Mouse (Mus musculus) midbrain, embryonic 10.5 days (tissue): Measurements from ENCODE around the gene Caskin1. TPM values are rescaled to one million over a fixed set of nuclear protein-coding genes. Genes with fewer than 3 reads are reported as not detected.

Experiments used
- DNase-seq: peaks from one replicate; pipeline ENCODE4 v3.0.0-alpha.2; 2017; ENCODE audit warnings: low spot score
- H3K27ac ChIP-seq: fragments of 300-500 bp; sonication (generic); replicated peaks from 2 replicates; pipeline ENCODE4 v1.5.1; 2016; ENCODE audit warnings: mild to moderate bottlenecking
- H3K27me3 ChIP-seq: fragments of 300-500 bp; sonication (generic); 2 replicates; pipeline ENCODE4 v1.6.1; 2016; ENCODE audit warnings: low read depth, mild to moderate bottlenecking; ENCODE audit not compliant: poor library complexity, severe bottlenecking
- H3K36me3 ChIP-seq: fragments of 300-500 bp; sonication (generic); 2 replicates; pipeline ENCODE4 v1.6.1; 2016; ENCODE audit warnings: mild to moderate bottlenecking, moderate library complexity
- H3K4me1 ChIP-seq: fragments of 300-500 bp; sonication (generic); 2 replicates; pipeline ENCODE4 v1.6.1; 2016
- H3K4me3 ChIP-seq: fragments of 300-500 bp; sonication (generic); 2 replicates; pipeline ENCODE4 v1.5.1; 2016; ENCODE audit warnings: mild to moderate bottlenecking, moderate library complexity
- H3K9me3 ChIP-seq: fragments of 300-500 bp; sonication (generic); replicated peaks from 2 replicates; pipeline ENCODE4 v1.6.1; 2016; ENCODE audit warnings: mild to moderate bottlenecking
- WGBS: fragments of 180-500 bp; shearing (Covaris S2); methylation state at CpG from one replicate; pipeline ENCODE4 v1.1.7; 2016; 5-methylcytosine and 5-hydroxymethylcytosine counted together
- polyA plus RNA-seq: library from polyadenylated mRNA; unstranded; fragments of >200 nt; fragmentation: Nextera tagmentation; extraction: Ambion mirVana; gene quantifications from 2 replicates; pipeline ENCODE4 v1.2.1, GENCODE M21; 2016

Gene Caskin1
- polyA plus RNA-seq, 1 experiment from 2014 or later = 6.7 TPM

GRCm38 (mm10) chr17:24531064-24531463 is 42.7 kb downstream of the Caskin1 start:
- DNase-seq = no peak
- peaks cover 65% of the 10 kb centered on the region for H3K4me1 ChIP-seq
- H3K9me3 ChIP-seq = no peaks in the 10 kb centered on the region
- H3K27ac ChIP-seq = peak overlapping the region; percentile 18; the same call in 1 of the 2 replicates
- H3K4me3 ChIP-seq = peak overlapping the region; percentile 80
- peaks cover 24% of the 10 kb centered on the region for H3K36me3 ChIP-seq
- 0 out of 2 replicates have a peak, but pooled peaks cover 3% of the 10 kb centered on the region for H3K27me3 ChIP-seq
- 66% methylated on average over 3 of the region's 3 CpGs for WGBS

DNA sequence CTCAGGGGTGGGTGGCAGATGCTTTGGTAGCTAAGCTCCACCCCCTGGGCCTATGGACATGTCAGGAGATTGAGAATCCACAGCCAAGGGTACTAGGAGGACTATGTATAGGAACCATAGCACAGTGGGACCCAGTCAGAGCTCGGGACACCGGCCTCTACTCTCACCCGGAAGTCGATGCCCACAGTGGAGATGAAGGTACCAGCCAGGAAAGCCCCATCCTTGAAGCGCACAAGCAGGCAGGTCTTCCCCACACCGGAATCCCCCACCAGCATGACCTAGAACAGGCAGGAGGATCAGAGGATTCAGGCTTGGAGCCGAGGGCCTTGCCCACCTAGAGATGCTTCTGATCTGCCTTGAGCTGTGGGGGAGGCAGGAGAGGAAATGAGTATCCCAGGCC is 43.6 kb downstream of the Caskin1 start:
- H3K9me3 ChIP-seq = no peaks in the 10 kb centered on the region
- H3K27me3 ChIP-seq = 0 out of 2 replicates have a peak, but pooled peaks cover 3% of the 10 kb centered on the region
- peak overlapping the region; percentile 8; the same call in 1 of the 2 replicates for H3K4me3 ChIP-seq
- H3K4me1 ChIP-seq = peaks cover 55% of the 10 kb centered on the region
- H3K36me3 ChIP-seq = peaks cover 21% of the 10 kb centered on the region
- H3K27ac ChIP-seq = no peak overlapping the region
- no peak for DNase-seq
- WGBS = 74% methylated on average over 7 of the region's 7 CpGs

- 6% methylated on average over 53 of the region's 53 CpGs for WGBS
- peaks cover 21% of the 10 kb centered on the region for H3K36me3 ChIP-seq
- 0 out of 2 replicates have a peak, but pooled peaks cover 3% of the 10 kb centered on the region for H3K27me3 ChIP-seq
- H3K27ac ChIP-seq = peak overlapping the region; percentile 68
- H3K4me1 ChIP-seq = peaks cover 64% of the 10 kb centered on the region
- no peaks in the 10 kb centered on the region for H3K9me3 ChIP-seq
- peak; percentile 88 for DNase-seq
- H3K4me3 ChIP-seq = peak overlapping the region; percentile 53
Observed at GRCm38 (mm10) chr17:24533099-24533992, 44.9 kb downstream of the Caskin1 start.

- Histone ChIP-seq H3K4me3 (peak within 1 kb of the TSS; percentile 53), H3K4me1 (peaks cover 59% of the 10 kb centered on the region), H3K27me3 (0 out of 2 replicates have a peak, but pooled peaks cover 3% of the 10 kb centered on the region), H3K27ac (peak within 1 kb of the TSS; percentile 68), H3K9me3 (no peaks in the 10 kb centered on the region), H3K36me3 (peaks cover 18% of the 10 kb centered on the region)
- DNase-seq = no peak
- WGBS = 91% methylated on average over 8 of the region's 8 CpGs
Observed at GRCm38 (mm10) chr17:24534160-24534718, 45.8 kb downstream of the Caskin1 start, which contains the start of gene Rab26. TSS of gene Rab26 (minus strand) at chr17:24534210.

DNA sequence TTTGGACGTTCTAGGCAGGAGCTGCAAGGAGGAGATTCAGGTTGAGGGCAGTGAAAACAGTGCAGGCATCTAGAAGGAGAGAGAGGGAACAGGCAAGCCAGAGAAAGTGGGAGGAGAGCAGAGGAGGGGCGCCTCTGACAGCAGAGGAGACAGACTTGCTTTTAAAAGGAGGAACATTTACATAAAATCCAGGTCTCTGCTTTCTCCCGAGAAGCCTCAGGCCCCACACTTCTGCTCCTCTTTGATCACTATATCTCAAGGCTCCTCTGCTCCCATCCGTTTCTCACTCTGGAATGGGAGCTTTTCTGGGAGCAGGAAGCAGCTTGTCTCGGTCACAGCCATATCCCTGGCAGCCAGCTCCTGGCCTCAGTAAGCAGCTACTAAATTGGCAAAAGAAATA is 46.9 kb downstream of the Caskin1 start:
- peaks cover 7% of the 10 kb centered on the region for H3K36me3 ChIP-seq
- H3K4me3 ChIP-seq = no peak overlapping the region
- H3K27me3 ChIP-seq = 0 out of 2 replicates have a peak, but pooled peaks cover 3% of the 10 kb centered on the region
- DNase-seq = no peak
- 67% methylated on average over 5 of the region's 5 CpGs for WGBS
- no peak overlapping the region for H3K27ac ChIP-seq
- H3K4me1 ChIP-seq = peaks cover 49% of the 10 kb centered on the region
- H3K9me3 ChIP-seq = no peaks in the 10 kb centered on the region

DNA sequence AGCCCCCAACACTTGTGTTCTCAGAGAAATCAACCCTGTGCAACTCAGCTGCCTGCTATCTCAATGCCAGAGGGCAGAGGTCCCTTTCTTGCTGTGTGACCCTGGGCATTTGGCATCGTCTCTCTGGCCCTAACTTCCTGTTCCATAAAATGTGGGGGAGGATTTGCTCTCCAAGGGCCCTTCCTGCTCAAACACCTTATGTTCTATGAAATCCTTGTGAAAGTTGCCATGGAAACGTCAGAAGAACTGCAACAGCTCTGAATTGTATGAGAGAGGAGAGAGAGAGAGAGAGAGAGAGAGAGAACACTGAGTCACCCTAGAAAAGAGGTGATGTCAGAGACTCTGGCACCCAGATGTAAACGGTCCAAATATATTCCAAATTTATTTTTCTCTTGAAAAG is 49.1 kb downstream of the Caskin1 start:
- no peak for DNase-seq

GRCm38 (mm10) chr17:24538950-24539349 is 50.5 kb downstream of the Caskin1 start:
- H3K4me1 ChIP-seq = peaks cover 13% of the 10 kb centered on the region
- no peak overlapping the region for H3K27ac ChIP-seq
- H3K9me3 ChIP-seq = no peaks in the 10 kb centered on the region
- no peak overlapping the region for H3K4me3 ChIP-seq
- no peaks in the 10 kb centered on the region for H3K27me3 ChIP-seq
- peak; percentile 49 for DNase-seq
- no peaks in the 10 kb centered on the region for H3K36me3 ChIP-seq
- WGBS = 75% methylated on average over 8 of the region's 8 CpGs

More for the DNA sequence above, 49.1 kb downstream of the Caskin1 start:
- no peaks in the 10 kb centered on the region for H3K36me3 ChIP-seq
- 62% methylated on average over 3 of the region's 3 CpGs for WGBS
- H3K4me3 ChIP-seq = no peak overlapping the region
- peak overlapping the region; percentile 43; the same call in 1 of the 2 replicates for H3K27ac ChIP-seq
- H3K9me3 ChIP-seq = no peaks in the 10 kb centered on the region
- H3K4me1 ChIP-seq = peaks cover 26% of the 10 kb centered on the region
- no peaks in the 10 kb centered on the region for H3K27me3 ChIP-seq

DNA sequence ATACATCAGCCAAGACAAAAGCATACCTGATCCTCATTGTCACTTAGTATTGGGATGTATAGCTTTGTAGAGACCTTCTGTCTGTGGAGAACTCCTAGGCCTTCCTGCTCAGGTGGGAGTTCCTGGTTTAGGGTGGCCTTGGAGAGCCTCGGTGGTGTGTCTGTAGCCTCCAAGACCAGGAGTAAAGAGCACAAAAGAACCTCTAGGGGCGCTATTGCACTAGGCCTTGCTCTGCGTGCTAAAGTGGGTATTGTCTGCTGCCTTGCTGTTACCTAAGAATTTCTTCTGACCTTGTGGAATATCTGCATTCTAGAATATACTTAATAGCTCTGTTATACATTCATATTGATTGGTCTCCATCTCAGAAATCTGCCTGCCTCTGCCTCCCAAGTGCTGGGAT is 52.0 kb downstream of the Caskin1 start:
- WGBS = 9% methylated on average over 3 of the region's 3 CpGs
- Histone ChIP-seq H3K4me3 (no peak overlapping the region), H3K4me1 (peaks cover 19% of the 10 kb centered on the region), H3K27ac (no peak overlapping the region), H3K9me3 (no peaks in the 10 kb centered on the region), H3K36me3 (no peaks in the 10 kb centered on the region), H3K27me3 (peaks cover 9% of the 10 kb centered on the region)
- DNase-seq = peak; percentile 44

- Histone ChIP-seq H3K27ac (peak overlapping the region; percentile 59), H3K4me3 (peak overlapping the region; percentile 39), H3K4me1 (peaks cover 16% of the 10 kb centered on the region), H3K9me3 (no peaks in the 10 kb centered on the region), H3K36me3 (no peaks in the 10 kb centered on the region), H3K27me3 (peaks cover 36% of the 10 kb centered on the region)
- peak; percentile 29 for DNase-seq
- 22% methylated on average over 12 of the region's 12 CpGs for WGBS
Observed at GRCm38 (mm10) chr17:24544613-24545012, 56.2 kb downstream of the Caskin1 start.

DNA sequence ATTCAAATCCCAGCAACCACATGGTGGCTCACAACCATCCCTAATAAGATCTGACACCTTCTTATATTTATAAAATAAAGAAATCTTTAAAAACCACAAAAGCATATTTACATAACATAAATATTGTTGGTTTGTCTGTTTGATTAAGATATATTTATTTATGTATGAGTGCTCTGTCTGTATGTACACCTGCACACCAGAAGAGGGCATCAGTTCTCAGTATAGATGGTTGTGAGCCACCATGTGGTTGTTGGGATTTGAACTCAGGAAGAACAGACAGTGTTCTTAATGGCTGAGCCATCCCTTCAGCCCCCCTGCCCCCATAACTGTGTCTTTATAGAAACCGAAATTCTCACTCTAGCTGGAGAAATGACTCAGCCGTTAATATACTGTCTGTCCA is 56.8 kb downstream of the Caskin1 start:
- Histone ChIP-seq H3K27me3 (peaks cover 36% of the 10 kb centered on the region), H3K4me1 (peaks cover 22% of the 10 kb centered on the region), H3K27ac (no peak overlapping the region), H3K36me3 (0 out of 2 replicates have a peak, but pooled peaks cover 3% of the 10 kb centered on the region), H3K4me3 (no peak overlapping the region), H3K9me3 (no peaks in the 10 kb centered on the region)
- WGBS = 86% methylated on average over 2 of the region's 2 CpGs
- no peak for DNase-seq

GRCm38 (mm10) chr17:24546234-24546633 is 57.8 kb downstream of the Caskin1 start:
- H3K4me1 ChIP-seq = peaks cover 32% of the 10 kb centered on the region
- no peak for DNase-seq
- no peaks in the 10 kb centered on the region for H3K9me3 ChIP-seq
- 0 out of 2 replicates have a peak, but pooled peaks cover 3% of the 10 kb centered on the region for H3K36me3 ChIP-seq
- H3K4me3 ChIP-seq = no peak overlapping the region
- WGBS = 85% methylated on average over 3 of the region's 3 CpGs
- H3K27me3 ChIP-seq = peaks cover 36% of the 10 kb centered on the region
- no peak overlapping the region for H3K27ac ChIP-seq

- no peak for DNase-seq
- H3K4me1 ChIP-seq = peaks cover 44% of the 10 kb centered on the region
- 45% methylated on average over 9 of the region's 9 CpGs for WGBS
- peak overlapping the region; percentile 89; the same call in 1 of the 2 replicates for H3K4me3 ChIP-seq
- 0 out of 2 replicates have a peak, but pooled peaks cover 3% of the 10 kb centered on the region for H3K36me3 ChIP-seq
- H3K27me3 ChIP-seq = peaks cover 36% of the 10 kb centered on the region
- H3K27ac ChIP-seq = no peak overlapping the region
- no peaks in the 10 kb centered on the region for H3K9me3 ChIP-seq
Observed at GRCm38 (mm10) chr17:24548435-24548834, 60.0 kb downstream of the Caskin1 start.
